8 mouse cellular contexts compared by ENCODE assay signal in genomic region chr9:44318826-44319095, GRCm38 (mm10). TPM values are rescaled to one million over a fixed set of nuclear protein-coding genes. Genes with fewer than 3 reads are reported as not detected.
A peak's percentile ranks its signal among the peaks of the same experiment; 100 is the strongest.
DNase-seq lines count a peak whose midpoint lies in the region; ATAC-seq and TF ChIP-seq lines count a peak whose summit lies in the region.

No protein-coding gene starts in this region.

- no peak for TF ChIP-seq CTCF in lung, postnatal 0 days (IDR thresholded peaks at IDR 0.05)

- H3K4me3 ChIP-seq in lung, postnatal 0 days (ENCODE audit: low read depth, low read length): peak overlapping the region; percentile 69
- peak overlapping the region; percentile 73 for H3K4me3 ChIP-seq in forebrain, embryonic 15.5 days
- H3K4me3 ChIP-seq in neural tube, embryonic 15.5 days (replicated peaks): peak overlapping the region; percentile 66

- H3K9ac ChIP-seq in lung, postnatal 0 days (replicated peaks; ENCODE audit: low read depth): no peak overlapping the region
- peak overlapping the region; percentile 84 for H3K9ac ChIP-seq in forebrain, embryonic 15.5 days (replicated peaks)
- peak overlapping the region; percentile 78 for H3K9ac ChIP-seq in neural tube, embryonic 15.5 days (replicated peaks)

- peak overlapping the region; percentile 89 for H3K4me2 ChIP-seq in lung, postnatal 0 days (replicated peaks; ENCODE audit: low read depth, low read length)
- H3K4me2 ChIP-seq in forebrain, embryonic 15.5 days (replicated peaks): peak overlapping the region; percentile 86
- peak overlapping the region; percentile 90 for H3K4me2 ChIP-seq in neural tube, embryonic 15.5 days

- no peaks in the 10 kb centered on the region for H3K27me3 ChIP-seq in lung, postnatal 0 days (replicated peaks; ENCODE audit: insufficient read depth, low read length)
- no peaks in the 10 kb centered on the region for H3K27me3 ChIP-seq in forebrain, embryonic 15.5 days
- no peaks in the 10 kb centered on the region for H3K27me3 ChIP-seq in neural tube, embryonic 15.5 days (replicated peaks)

- no peak overlapping the region for H3K27ac ChIP-seq in lung, postnatal 0 days (ENCODE audit: low read length)
- no peak overlapping the region for H3K27ac ChIP-seq in forebrain, embryonic 15.5 days (replicated peaks)
- no peak overlapping the region for H3K27ac ChIP-seq in neural tube, embryonic 15.5 days (replicated peaks)

- H3K36me3 ChIP-seq in lung, postnatal 0 days (ENCODE audit: insufficient read depth, low read length): peaks cover 12% of the 10 kb centered on the region; the same call in 1 of the 2 replicates
- H3K36me3 ChIP-seq in forebrain, embryonic 15.5 days: peaks cover 21% of the 10 kb centered on the region; the same call in 1 of the 2 replicates
- H3K36me3 ChIP-seq in neural tube, embryonic 15.5 days: peaks cover 27% of the 10 kb centered on the region

- 31% methylated on average over 3 of the region's 3 CpGs for WGBS in lung, postnatal 0 days
- 20% methylated on average over 3 of the region's 3 CpGs for WGBS in forebrain, embryonic 15.5 days
- WGBS in neural tube, embryonic 15.5 days: 34% methylated on average over 3 of the region's 3 CpGs

- no peak for DNase-seq in lung, postnatal 0 days (ENCODE audit: low spot score)
- DNase-seq in lung, postnatal 36 days: no peak
- DNase-seq in kidney, postnatal 4 days: peak; percentile 21 to 40
- no peak for DNase-seq in urinary bladder, postnatal 36 days (ENCODE audit: low spot score in 2 of 2)
- DNase-seq in layer of hippocampus, adult 11-12 months (ENCODE audit: low spot score): no peak
- DNase-seq in ovary, adult 18-20 months (ENCODE audit: low spot score): no peak

- H3K4me1 ChIP-seq in lung, postnatal 0 days (ENCODE audit: insufficient read depth, low read depth, low read length): peaks cover 16% of the 10 kb centered on the region
- H3K4me1 ChIP-seq in forebrain, embryonic 15.5 days: peaks cover 39% of the 10 kb centered on the region
- peaks cover 35% of the 10 kb centered on the region for H3K4me1 ChIP-seq in neural tube, embryonic 15.5 days

- no peaks in the 10 kb centered on the region for H3K9me3 ChIP-seq in lung, postnatal 0 days (ENCODE audit: low read length)
- H3K9me3 ChIP-seq in forebrain, embryonic 15.5 days: no peaks in the 10 kb centered on the region
- H3K9me3 ChIP-seq in neural tube, embryonic 15.5 days (replicated peaks): no peaks in the 10 kb centered on the region

- no peak for ATAC-seq in lung, postnatal 0 days
- ATAC-seq in forebrain, embryonic 15.5 days (replicated peaks): no peak
- no peak for ATAC-seq in neural tube, embryonic 15.5 days (ENCODE audit: low FRiP score)

- no peak for TF ChIP-seq EP300 in lung, postnatal 0 days (IDR thresholded peaks at IDR 0.05)

RNA-seq across cellular contexts. Expression of gene C2cd2l, which starts 1.3 kb away (rescaled TPM):
- 8.1 and 10.3 TPM in 2 replicates for polyA plus RNA-seq in lung, postnatal 0 days (2015; fragmentation: Nextera tagmentation; extraction: Ambion mirVana)
- 21.5 and 24.2 TPM in 2 replicates for polyA plus RNA-seq in forebrain, embryonic 15.5 days (2015; fragmentation: Nextera tagmentation; extraction: Ambion mirVana)
- polyA plus RNA-seq in neural tube, embryonic 15.5 days (2015; fragmentation: Nextera tagmentation; extraction: Ambion mirVana): 21.7 and 24.3 TPM in 2 replicates

RNA-seq across cellular contexts. Expression of gene Dpagt1, which starts 7.1 kb away (rescaled TPM):
- 38.3 and 42.1 TPM in 2 replicates for polyA plus RNA-seq in lung, postnatal 0 days (2015; fragmentation: Nextera tagmentation; extraction: Ambion mirVana)
- polyA plus RNA-seq in forebrain, embryonic 15.5 days (2015; fragmentation: Nextera tagmentation; extraction: Ambion mirVana): 32.2 and 32.5 TPM in 2 replicates
- 30.5 and 34.0 TPM in 2 replicates for polyA plus RNA-seq in neural tube, embryonic 15.5 days (2015; fragmentation: Nextera tagmentation; extraction: Ambion mirVana)

RNA-seq across cellular contexts. Expression of gene Hinfp, which starts 13.3 kb away (rescaled TPM):
- 10.0 and 11.3 TPM in 2 replicates for polyA plus RNA-seq in lung, postnatal 0 days (2015; fragmentation: Nextera tagmentation; extraction: Ambion mirVana)
- 33.4 and 35.4 TPM in 2 replicates for polyA plus RNA-seq in forebrain, embryonic 15.5 days (2015; fragmentation: Nextera tagmentation; extraction: Ambion mirVana)
- polyA plus RNA-seq in neural tube, embryonic 15.5 days (2015; fragmentation: Nextera tagmentation; extraction: Ambion mirVana): 28.0 and 28.2 TPM in 2 replicates

RNA-seq across cellular contexts. Expression of gene H2afx, which starts 15.7 kb away (rescaled TPM):
- polyA plus RNA-seq in lung, postnatal 0 days (2015; fragmentation: Nextera tagmentation; extraction: Ambion mirVana): 50.0 and 52.7 TPM in 2 replicates
- polyA plus RNA-seq in forebrain, embryonic 15.5 days (2015; fragmentation: Nextera tagmentation; extraction: Ambion mirVana): 232 and 253 TPM in 2 replicates
- polyA plus RNA-seq in neural tube, embryonic 15.5 days (2015; fragmentation: Nextera tagmentation; extraction: Ambion mirVana): 108 and 149 TPM in 2 replicates

RNA-seq across cellular contexts. Expression of gene Hmbs, which starts 25.3 kb away (rescaled TPM):
- polyA plus RNA-seq in lung, postnatal 0 days (2015; fragmentation: Nextera tagmentation; extraction: Ambion mirVana): 57.5 and 59.3 TPM in 2 replicates
- polyA plus RNA-seq in forebrain, embryonic 15.5 days (2015; fragmentation: Nextera tagmentation; extraction: Ambion mirVana): 66.3 and 71.2 TPM in 2 replicates
- polyA plus RNA-seq in neural tube, embryonic 15.5 days (2015; fragmentation: Nextera tagmentation; extraction: Ambion mirVana): 58.3 and 62.5 TPM in 2 replicates

Comparison
In these comparisons a context has a peak if more than half of its experiments do, and no peak if none do; other contexts are left out.
1. DNase-seq: peak in kidney, postnatal 4 days (2 of 2); none in lung, postnatal 0 days (single experiment), lung, postnatal 36 days (single experiment), urinary bladder, postnatal 36 days (0 of 2), layer of hippocampus, adult 11-12 months (single experiment) and ovary, adult 18-20 months (single experiment).
2. Peak in every context shown above with its lines, with median percentiles within 50 percentile points of each other: H3K4me2 ChIP-seq and H3K4me3 ChIP-seq.